Mouse (Mus musculus) 3T3-L1 (cell line): ENCODE data around the gene Epp13.
"Not testable (repeated sequence)": the region's sequence is repeated elsewhere in the genome, so short reads cannot be mapped to it uniquely, and the experiment has no call there.

ENCODE experiments used
- DNase-seq: peaks from one replicate; pipeline ENCODE4 v3.0.0-alpha.2; 2015; ENCODE audit warnings: low read depth, low spot score

Epp13 gene

DNA sequence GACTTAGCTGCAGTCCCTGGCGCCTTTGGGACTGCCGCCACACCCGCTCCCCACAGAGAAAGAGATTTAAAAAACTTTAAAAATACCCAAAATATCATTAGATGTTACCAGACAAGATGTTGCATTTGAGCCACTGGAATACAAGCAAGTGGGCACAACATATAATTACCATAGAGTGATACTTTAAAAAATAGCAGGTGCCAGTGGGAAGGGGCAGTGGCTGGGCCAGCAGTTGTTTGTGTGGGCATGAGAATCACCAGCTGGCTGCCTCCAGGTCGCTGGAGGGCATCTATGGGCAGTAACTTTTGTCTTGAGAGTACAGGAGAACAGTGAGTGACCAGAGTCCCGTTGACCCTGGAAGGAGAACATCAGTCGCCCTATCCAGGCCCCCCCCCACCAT, at the start of gene Epp13:
Epp13 (plus strand) TSS at position 301 of the 400 bp plus-strand sequence.
- no peak for DNase-seq

DNA sequence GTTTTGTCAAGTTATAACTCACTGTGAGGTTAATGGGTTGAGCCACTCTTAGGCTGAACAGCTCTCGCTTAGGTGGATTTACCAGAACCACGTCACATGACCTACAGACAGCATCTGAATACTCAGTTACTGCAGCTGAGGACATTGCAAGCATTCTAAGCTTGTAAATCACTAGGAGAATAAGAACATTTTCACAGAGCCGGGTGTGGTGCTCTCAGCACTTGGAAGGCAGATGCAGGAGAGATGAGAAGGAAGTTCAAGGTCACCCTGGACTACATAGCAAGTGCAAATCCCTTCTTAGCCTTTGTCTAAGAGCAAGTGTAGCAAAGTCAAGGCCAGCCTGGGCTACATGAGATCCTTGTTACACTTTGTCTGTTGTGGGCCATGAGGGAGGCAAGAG, 48.3 kb upstream of the Epp13 start:
- no peak for DNase-seq

DNA sequence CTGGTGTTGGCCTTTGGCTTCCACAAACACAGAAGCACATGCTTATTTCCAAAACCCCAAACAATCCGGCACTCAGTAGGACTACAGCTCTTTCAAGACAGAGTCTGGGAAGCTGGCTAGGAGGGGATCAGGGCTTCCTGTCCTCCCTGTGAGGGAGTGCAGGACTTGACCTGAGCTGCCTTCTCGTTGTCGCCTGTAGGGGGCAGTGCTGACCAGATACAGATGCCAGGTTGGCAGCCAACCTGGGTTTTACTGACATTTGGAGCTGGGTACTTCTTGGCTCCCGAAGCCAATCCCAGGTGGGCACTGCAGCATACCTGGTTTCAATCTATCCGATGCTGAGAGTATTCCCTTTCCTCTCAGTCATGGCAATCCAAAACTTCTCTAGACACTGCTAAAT, 39.4 kb upstream of the Epp13 start:
- DNase-seq: peak; percentile 33

DNA sequence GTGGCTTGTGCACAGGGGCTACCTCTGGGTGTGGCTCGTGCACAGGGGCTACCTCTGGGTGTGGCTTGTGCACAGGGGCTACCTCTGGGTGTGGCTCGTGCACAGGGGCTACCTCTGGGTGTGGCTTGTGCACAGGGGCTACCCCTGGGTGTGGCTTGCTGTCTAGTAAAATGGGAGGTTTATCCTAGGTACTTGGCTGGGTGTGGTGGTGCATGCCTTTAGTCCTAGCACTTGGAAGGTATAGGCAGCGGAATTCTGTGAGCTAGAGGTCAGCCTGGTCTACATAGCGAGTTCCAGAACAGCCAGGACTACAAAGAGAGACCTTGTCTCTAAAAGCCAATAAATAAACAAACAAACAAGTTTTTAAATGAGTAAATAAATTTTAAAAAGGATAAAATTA, 37.8 kb upstream of the Epp13 start:
- DNase-seq: not testable (repeated sequence)

GRCm38 (mm10) chr7:6220147-6220546, 32.4 kb upstream of the Epp13 start:
- DNase-seq: no peak

DNA sequence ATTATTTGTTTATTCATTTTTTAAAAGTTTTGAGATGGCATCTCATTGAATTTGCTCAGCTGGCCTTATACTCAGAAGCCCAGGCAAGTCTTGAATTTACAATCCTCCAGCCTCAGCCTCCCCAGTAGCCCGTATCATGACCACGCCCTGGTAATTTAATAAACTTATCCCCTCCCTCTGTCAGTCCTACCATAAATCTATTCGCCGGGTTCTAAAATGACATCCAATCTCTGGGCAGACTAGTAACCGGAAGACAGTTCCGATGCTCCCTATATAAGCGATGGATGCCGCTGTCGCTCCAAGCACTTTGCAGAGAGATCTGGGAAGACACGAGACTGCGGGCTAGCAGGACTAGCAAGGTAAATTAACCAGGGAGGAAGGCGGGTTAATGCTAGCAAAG, 30.5 kb upstream of the Epp13 start, which contains the start of gene Zscan5b:
Zscan5b (plus strand) TSS at position 301 of the 400 bp plus-strand sequence.
- DNase-seq: no peak

- DNase-seq: peak; percentile 11
Observed at GRCm38 (mm10) chr7:6228491-6228890, 24.0 kb upstream of the Epp13 start.

DNA sequence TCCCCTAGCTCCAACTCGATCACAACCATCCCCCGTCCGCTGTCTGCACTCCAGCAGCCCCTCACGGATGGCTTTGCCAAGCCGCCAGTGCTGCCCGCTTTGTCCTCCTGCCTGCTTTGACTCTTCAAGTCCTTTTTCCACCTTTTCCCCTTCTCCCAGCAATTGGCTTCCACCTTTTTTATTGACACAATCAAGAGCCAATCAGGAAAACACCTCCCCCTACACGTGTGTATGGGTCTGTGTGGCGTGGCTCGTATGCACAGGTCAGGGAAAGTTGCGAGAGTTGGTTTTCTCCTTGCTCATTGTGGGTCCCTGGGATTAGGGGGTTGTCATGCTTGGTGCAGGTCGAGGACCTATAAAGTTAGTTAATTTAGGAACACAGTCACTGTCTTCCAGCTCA, 12.7 kb upstream of the Epp13 start:
- no peak for DNase-seq

DNA sequence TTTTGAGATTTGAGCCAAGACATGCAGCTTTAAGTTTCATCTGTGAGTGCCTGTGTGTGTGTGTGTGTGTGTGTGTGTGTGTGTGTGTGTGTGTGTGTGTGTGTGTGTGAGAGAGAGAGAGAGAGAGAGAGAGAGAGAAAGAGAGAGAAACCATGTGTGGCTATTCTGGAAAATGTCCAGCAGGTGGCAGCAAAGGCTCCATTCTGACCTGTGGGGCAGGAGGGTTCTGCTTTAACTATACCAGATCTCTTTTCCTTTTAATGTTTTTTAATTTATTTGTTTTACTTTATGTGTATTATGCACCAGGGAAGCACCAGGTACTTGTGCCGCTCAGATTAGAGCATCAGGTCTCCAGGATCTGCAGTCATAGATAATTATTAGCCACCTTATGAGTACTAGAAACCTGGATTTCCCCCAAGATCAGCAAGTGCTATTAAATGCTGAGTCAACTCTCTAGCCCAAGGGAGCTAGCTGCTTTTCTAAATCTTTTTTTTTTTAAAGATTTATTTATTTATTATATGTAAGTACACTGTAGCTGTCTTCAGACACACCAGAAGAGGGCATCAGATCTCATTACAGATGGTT, 11.6 kb upstream of the Epp13 start:
- DNase-seq: peak; percentile 67

DNA sequence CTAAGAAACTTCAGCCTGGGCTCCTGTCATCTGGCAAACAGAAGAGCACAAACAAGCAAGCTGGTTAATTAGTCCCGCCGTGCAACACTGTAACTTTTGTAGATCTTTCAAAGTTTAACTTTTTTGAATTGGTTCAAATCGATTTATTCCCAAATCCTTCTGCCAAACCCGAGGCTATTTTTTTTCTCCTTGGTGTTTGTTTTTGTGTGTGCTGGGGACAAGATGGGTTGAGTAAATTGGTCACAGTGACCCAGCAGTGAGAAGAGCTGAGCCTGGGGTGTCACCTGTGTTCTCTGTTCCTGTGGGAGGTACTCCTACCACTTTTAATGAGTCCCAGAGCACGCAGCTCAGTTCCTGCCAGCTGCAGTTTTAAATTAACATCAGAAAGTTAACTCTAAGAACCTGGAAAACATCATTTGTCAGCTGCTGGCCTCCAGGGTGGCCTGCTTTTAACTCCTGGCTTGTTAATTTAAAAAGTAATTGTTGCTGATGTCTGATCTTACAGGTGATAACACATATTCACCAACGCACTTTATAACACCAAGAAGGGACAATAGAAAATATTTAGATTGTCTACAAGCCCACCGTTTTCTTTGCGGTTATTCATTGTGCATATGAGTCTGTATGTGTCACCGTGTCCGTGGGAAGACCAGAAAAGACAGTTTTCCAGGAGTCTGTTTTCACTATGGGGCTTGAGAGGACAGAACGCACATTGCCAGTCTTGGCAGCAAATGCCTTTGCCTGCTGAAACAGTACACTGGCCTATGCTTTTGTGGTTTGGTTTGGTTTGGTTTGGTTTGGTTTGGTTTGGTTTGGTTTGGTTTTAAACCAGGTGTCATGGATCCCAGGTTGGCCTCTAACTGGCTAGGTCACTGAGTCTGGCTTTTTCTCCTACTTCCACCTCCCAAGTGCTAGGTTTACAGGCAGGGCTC, 7.9 kb upstream of the Epp13 start:
- no peak for DNase-seq

- no peak for DNase-seq
Observed at GRCm38 (mm10) chr7:6254451-6254850, 1.9 kb downstream of the Epp13 start.

DNA sequence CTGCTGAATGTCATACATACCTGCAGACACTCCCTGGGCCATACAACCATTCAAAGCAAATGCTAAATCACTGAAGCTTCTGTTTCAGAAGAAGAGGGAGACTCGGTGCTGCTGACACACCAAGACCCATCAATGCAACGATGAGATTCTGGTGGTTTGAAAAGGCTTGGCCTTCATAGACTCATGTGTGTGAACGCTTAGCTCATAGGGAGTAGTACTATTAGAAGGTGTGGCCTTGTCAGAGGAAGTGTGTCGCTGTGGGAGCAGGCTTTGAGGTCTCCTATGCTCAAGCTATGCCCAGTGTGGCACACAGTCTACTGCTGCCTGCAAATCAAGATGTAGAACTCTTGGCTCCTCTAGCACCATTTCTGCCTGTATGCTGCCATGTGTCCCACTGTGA, 4.9 kb downstream of the Epp13 start:
- no peak for DNase-seq

DNA sequence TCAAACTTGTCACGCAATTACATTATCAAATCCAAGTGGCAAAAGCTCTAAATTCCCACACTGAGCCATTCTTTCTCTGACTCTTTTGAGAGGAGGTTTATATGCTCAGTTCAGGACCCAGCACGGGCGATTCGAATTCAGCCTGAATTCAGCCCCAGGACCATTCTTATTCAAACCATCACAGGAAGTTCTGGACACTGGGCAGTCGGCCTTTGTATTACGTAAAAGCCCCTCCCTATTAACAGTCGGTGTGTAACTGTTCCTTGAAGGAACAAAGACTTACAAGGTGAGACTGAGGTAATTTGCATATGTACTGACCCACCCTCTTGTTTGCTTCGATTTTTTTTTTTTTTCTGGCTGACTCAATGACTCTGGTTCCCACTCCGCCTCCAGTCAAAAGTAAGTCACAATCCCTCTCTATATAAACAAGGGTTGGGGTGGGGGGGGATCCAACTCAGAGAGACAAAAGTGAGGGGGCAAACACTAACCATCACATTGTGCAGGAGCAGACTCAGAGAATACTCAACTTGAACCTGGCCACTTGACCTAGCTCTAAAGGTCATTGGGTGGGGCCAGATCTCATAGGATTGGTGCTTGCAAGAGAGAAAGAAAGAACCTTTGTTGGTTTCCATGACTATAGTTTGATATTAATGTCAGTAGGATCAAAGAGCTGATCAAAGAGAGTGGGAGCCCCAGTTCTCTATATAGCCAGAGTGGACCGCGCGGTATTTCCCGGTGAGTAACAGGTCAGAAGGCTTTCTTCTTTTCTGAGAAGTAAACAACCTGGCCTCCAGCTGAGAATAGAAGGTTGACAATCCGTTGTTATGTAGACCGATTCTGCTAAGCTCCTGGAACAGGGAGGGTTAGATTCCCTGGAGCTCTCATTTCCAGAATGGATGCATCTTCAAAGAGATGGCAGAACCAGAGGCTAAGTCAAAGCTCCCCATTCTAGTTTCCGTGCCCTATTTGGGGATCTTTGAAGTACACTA, 6.0 kb downstream of the Epp13 start:
- no peak for DNase-seq

- DNase-seq: not testable (repeated sequence)
Observed at GRCm38 (mm10) chr7:6260004-6260403, 7.5 kb downstream of the Epp13 start.

DNA sequence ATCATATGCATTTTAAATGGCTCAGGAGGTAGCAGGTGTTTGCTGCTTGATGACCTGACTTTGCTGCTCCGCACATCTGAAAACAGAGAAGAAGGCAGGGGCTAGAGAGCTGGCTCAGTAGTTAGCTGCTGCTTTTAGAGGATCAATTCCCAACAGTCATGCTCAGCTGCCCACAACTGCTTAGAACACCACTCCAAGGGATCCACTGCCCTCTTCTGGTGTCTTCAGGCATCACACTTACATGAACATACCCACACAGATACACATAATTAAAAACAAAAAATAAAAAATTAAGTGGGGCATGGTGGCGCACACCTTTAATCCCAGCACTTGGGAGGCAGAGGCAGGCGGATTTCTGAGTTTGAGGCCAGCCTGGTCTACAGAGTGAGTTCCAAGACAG, 9.6 kb downstream of the Epp13 start:
- DNase-seq: peak; percentile 6

DNA sequence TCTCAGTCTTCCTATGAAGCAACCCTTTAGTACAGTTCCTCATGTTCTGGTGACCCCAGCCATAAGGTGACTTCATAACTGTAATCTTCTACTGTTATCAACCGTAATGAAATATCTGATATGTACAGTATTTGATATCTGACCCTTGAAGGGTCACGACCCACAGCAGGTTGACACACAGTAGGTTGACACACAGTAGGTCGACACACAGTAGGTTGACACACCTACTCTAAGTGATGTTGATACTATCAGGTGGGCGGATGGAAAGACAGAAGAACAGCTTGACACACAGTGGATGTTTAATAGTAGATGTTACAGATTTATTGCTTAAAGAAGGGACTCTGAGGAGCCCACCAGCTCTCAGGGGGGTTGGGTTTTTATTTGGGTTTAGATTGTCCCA, 10.5 kb downstream of the Epp13 start:
- DNase-seq: no peak

- DNase-seq: peak; percentile 47
Observed at GRCm38 (mm10) chr7:6265695-6266094, 13.2 kb downstream of the Epp13 start.

GRCm38 (mm10) chr7:6277906-6278305, 25.4 kb downstream of the Epp13 start:
- DNase-seq: no peak

DNA sequence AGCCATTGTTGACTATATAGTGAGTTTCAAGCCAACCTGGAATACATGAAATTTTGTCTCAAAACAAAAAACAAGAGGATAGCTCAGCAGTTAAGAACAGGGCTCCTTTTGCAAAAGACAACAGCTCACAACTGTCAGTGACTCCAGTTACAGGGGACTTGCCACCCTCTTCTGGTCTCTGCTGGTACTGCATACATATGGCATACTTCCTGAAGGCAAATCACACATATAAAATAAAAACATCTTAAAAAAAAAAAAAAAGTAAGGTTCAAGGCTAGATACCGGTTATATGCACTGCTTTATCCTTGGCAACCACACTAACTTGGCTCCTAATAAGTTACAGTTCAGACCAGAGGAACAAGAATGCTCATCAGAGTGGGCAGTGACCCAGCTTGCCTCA, 30.2 kb downstream of the Epp13 start:
- DNase-seq: peak; percentile 90

- peak; percentile 92 for DNase-seq
Observed at GRCm38 (mm10) chr7:6283451-6284075, 31.1 kb downstream of the Epp13 start.

GRCm38 (mm10) chr7:6284442-6285012, 32.0 kb downstream of the Epp13 start:
- DNase-seq: no peak
